Mouse (Mus musculus): ENCODE results near the gene Enoph1. TPM values are rescaled to one million over a fixed set of nuclear protein-coding genes. Genes with fewer than 3 reads are reported as not detected.
A peak's percentile ranks its signal among the peaks of the same experiment; 100 is the strongest.

The Enoph1 gene
- total and polyA plus RNA-seq, 3 experiments: 50.4 to 67.3 (median 52.4) TPM

- Histone ChIP-seq H3K27ac (ENCODE audit: insufficient read depth, low read depth) (peak overlapping the region; percentile 54), H3K9me3 (replicated peaks; ENCODE audit: low read length) (no peaks in the 10 kb centered on the region), H3K4me2 (ENCODE audit: insufficient read depth, low read depth, poor library complexity, severe bottlenecking) (peak overlapping the region; percentile 86), H3K27me3 (replicated peaks) (no peaks in the 10 kb centered on the region), H3K4me1 (ENCODE audit: control insufficient read depth in 1 of 2, insufficient read depth in 2 of 2) (peaks cover 0 to 42% of the 10 kb centered on the region in 2 experiments; a peak in 2 of 4 replicates), H3K9ac (ENCODE audit: insufficient read depth, low read depth) (peak overlapping the region; percentile 86), H3K4me3 (replicated peaks in 1 of 3; ENCODE audit: low read depth in 2 of 3, low read length in 2 of 3, poor library complexity in 1 of 3) (peak overlapping the region; percentile 83 to 96 (median 94)), H3K36me3 (replicated peaks in 1 of 2; ENCODE audit: control insufficient read depth in 1 of 2, insufficient read depth in 1 of 2, low read length in 1 of 2) (peaks cover 9 to 52% of the 10 kb centered on the region in 2 experiments), H3K79me2 (replicated peaks; ENCODE audit: control insufficient read depth, extremely low read depth, insufficient read depth, poor library complexity, severe bottlenecking) (peaks cover 68% of the 10 kb centered on the region)
- dilution Hi-C loops (cut with MboI; ENCODE audit: extremely low pct_ligation_motif_present, extremely low pct_unique_long_range_greater_than_20kb, low sequenced_read_pairs): no loop called here
- in situ Hi-C loops (cut with MboI; ENCODE audit: low pct_ligation_motif_present, low pct_unique_long_range_greater_than_20kb, low sequenced_read_pairs): no loop called here
- TF ChIP-seq ZC3H11A (IDR thresholded peaks at IDR 0.05; ENCODE audit: low read depth, low read length): no peak
- no peak for TF ChIP-seq JUND (conservative IDR thresholded peaks at IDR 0.05; ENCODE audit: low read depth, low read length)
- no peak for TF ChIP-seq SMC3 (IDR thresholded peaks at IDR 0.05; ENCODE audit: low read depth, low read length)
- no peak for TF ChIP-seq ZKSCAN1 (IDR thresholded peaks at IDR 0.05; ENCODE audit: borderline replicate concordance, low read depth, low read length)
- TF ChIP-seq CTCF (conservative IDR thresholded peaks at IDR 0.05 in 1 of 2, IDR thresholded peaks at IDR 0.05 in 1 of 2; ENCODE audit: low read depth in 2 of 2, low read length in 2 of 2): no peak
- TF ChIP-seq POLR2A (IDR thresholded peaks at IDR 0.05; ENCODE audit: low read depth, low read length): no peak
- TF ChIP-seq KAT2A (IDR thresholded peaks at IDR 0.05; ENCODE audit: insufficient replicate concordance, low read length): no peak
- no peak for TF ChIP-seq NRF1 (IDR thresholded peaks at IDR 0.05; ENCODE audit: low read depth, low read length)
- no peak for TF ChIP-seq TCF12 (IDR thresholded peaks at IDR 0.05; ENCODE audit: low read depth, low read length)
- TF ChIP-seq RCOR1 (conservative IDR thresholded peaks at IDR 0.05; ENCODE audit: low read depth, low read length): no peak
- no peak for TF ChIP-seq ELF1 (IDR thresholded peaks at IDR 0.05; ENCODE audit: low read depth, low read length)
- no peak for TF ChIP-seq CHD2 (IDR thresholded peaks at IDR 0.05; ENCODE audit: low read length)
- TF ChIP-seq ETS1 (conservative IDR thresholded peaks at IDR 0.05; ENCODE audit: low read depth, low read length): no peak
- DNase-seq (ENCODE audit: extremely low read depth): no peak
Observed at GRCm38 (mm10) chr5:100040281-100040784, 548 bp downstream of the Enoph1 start.

- Histone ChIP-seq H3K27me3 (replicated peaks) (no peaks in the 10 kb centered on the region), H3K27ac (ENCODE audit: insufficient read depth, low read depth) (no peak overlapping the region), H3K36me3 (replicated peaks in 1 of 2; ENCODE audit: control insufficient read depth in 1 of 2, insufficient read depth in 1 of 2, low read length in 1 of 2) (peaks cover 6 to 46% of the 10 kb centered on the region in 2 experiments), H3K4me1 (ENCODE audit: control insufficient read depth in 1 of 2, insufficient read depth in 2 of 2) (peaks cover 0 to 33% of the 10 kb centered on the region in 2 experiments; a peak in 2 of 4 replicates), H3K4me2 (ENCODE audit: insufficient read depth, low read depth, poor library complexity, severe bottlenecking) (peak overlapping the region; percentile 6; the same call in 1 of the 2 replicates), H3K79me2 (replicated peaks; ENCODE audit: control insufficient read depth, extremely low read depth, insufficient read depth, poor library complexity, severe bottlenecking) (peaks cover 67% of the 10 kb centered on the region), H3K4me3 (replicated peaks in 1 of 3; ENCODE audit: low read depth in 2 of 3, low read length in 2 of 3, poor library complexity in 1 of 3) (peak overlapping the region in 1 of 3 experiments; percentile 96), H3K9ac (ENCODE audit: insufficient read depth, low read depth) (no peak overlapping the region; the same call in 1 of the 2 replicates), H3K9me3 (replicated peaks; ENCODE audit: low read length) (no peaks in the 10 kb centered on the region)
- dilution Hi-C loops (cut with MboI; ENCODE audit: extremely low pct_ligation_motif_present, extremely low pct_unique_long_range_greater_than_20kb, low sequenced_read_pairs): no loop called here
- no peak for DNase-seq (ENCODE audit: extremely low read depth)
- TF ChIP-seq MYC (IDR thresholded peaks at IDR 0.05; ENCODE audit: low read depth, low read length) (no peak), USF2 (conservative IDR thresholded peaks at IDR 0.05; ENCODE audit: low read depth, low read length) (no peak), BHLHE40 (IDR thresholded peaks at IDR 0.05; ENCODE audit: low read depth, low read length) (no peak), NELFE (IDR thresholded peaks at IDR 0.05; ENCODE audit: low read depth, low read length) (no peak), RCOR1 (conservative IDR thresholded peaks at IDR 0.05; ENCODE audit: low read depth, low read length) (no peak), JUN (IDR thresholded peaks at IDR 0.05; ENCODE audit: insufficient read depth, low read depth, low read length) (no peak), JUND (conservative IDR thresholded peaks at IDR 0.05; ENCODE audit: low read depth, low read length) (no peak), POLR2AphosphoS2 (IDR thresholded peaks at IDR 0.05; ENCODE audit: low read depth, low read length) (no peak), ZKSCAN1 (IDR thresholded peaks at IDR 0.05; ENCODE audit: borderline replicate concordance, low read depth, low read length) (no peak), NRF1 (IDR thresholded peaks at IDR 0.05; ENCODE audit: low read depth, low read length) (no peak), UBTF (IDR thresholded peaks at IDR 0.05; ENCODE audit: low read depth, low read length) (no peak), CHD1 (IDR thresholded peaks at IDR 0.05; ENCODE audit: low read depth, low read length) (no peak), GABPA (IDR thresholded peaks at IDR 0.05; ENCODE audit: insufficient replicate concordance, low read depth, low read length) (no peak), MAFK (IDR thresholded peaks at IDR 0.05; ENCODE audit: insufficient replicate concordance, low read length) (no peak), ZNF384 (IDR thresholded peaks at IDR 0.05; ENCODE audit: low read depth, low read length) (no peak), MAZ (IDR thresholded peaks at IDR 0.05; ENCODE audit: low read depth, low read length) (no peak), TBP (conservative IDR thresholded peaks at IDR 0.05; ENCODE audit: low read depth, low read length) (no peak), POLR2A (IDR thresholded peaks at IDR 0.05; ENCODE audit: low read depth, low read length) (no peak)
- in situ Hi-C loops (cut with MboI; ENCODE audit: low pct_ligation_motif_present, low pct_unique_long_range_greater_than_20kb, low sequenced_read_pairs): no loop called here
Observed at GRCm38 (mm10) chr5:100041272-100041671, 1.5 kb downstream of the Enoph1 start.

Data from CH12.LX (cell line).